Mouse (Mus musculus) MEL (cell line): ENCODE measurements at regions not wholly inside any gene's neighbourhood (a gene's known extent, or its start where the extent isn't known, plus 50 kb on each side); places are given as distances from the start of the nearest gene placed in this dataset.

Experiments used
- DNase-seq: peaks from one replicate; pipeline ENCODE4 v3.0.0; 2011; ENCODE audit warnings: low read depth, low spot score
- H3K27ac ChIP-seq: 2 replicates; pipeline ENCODE4 v1.5.1; 2012; ENCODE audit warnings: low read depth, mild to moderate bottlenecking, control low read depth, low read length, moderate library complexity; ENCODE audit not compliant: control insufficient read depth
- H3K27me3 ChIP-seq, 2 experiments: fragments of 150-350 bp in 1 of 2; sonication (generic) in 1 of 2; 2 replicates each; pipeline ENCODE4 v1.6.1; 2012; ENCODE audit warnings: low read length in 2 of 2, mild to moderate bottlenecking in 2 of 2, improper control_type of control experiment in 1 of 2, moderate library complexity in 1 of 2; ENCODE audit not compliant: insufficient read depth in 2 of 2, control insufficient read depth in 1 of 2
- H3K36me3 ChIP-seq, 2 experiments: 2 replicates each; pipeline ENCODE4 v1.6.1; 2012 to 2014; ENCODE audit warnings: low read length in 2 of 2, improper control_type of control experiment in 1 of 2, inconsistent platforms in 1 of 2, mild to moderate bottlenecking in 1 of 2; ENCODE audit not compliant: insufficient read depth in 2 of 2, control insufficient read depth in 1 of 2
- H3K4me1 ChIP-seq, 2 experiments: fragments of 150-350 bp in 1 of 2; sonication (generic) in 1 of 2; 2 replicates each; pipeline ENCODE4 v1.6.1; 2012; ENCODE audit warnings: low read length in 2 of 2, improper control_type of control experiment in 1 of 2, mild to moderate bottlenecking in 1 of 2; ENCODE audit not compliant: insufficient read depth in 2 of 2, control insufficient read depth in 1 of 2
- H3K4me3 ChIP-seq, 2 experiments: fragments of 150-350 bp in 1 of 2; sonication (generic) in 1 of 2; 2 replicates each; pipeline ENCODE4 v1.5.1; 2012; ENCODE audit warnings: low read depth in 2 of 2, low read length in 2 of 2, mild to moderate bottlenecking in 2 of 2, moderate library complexity in 2 of 2, control low read depth in 1 of 2, improper control_type of control experiment in 1 of 2; ENCODE audit not compliant: control insufficient read depth in 1 of 2, insufficient read depth in 1 of 2
- H3K79me2 ChIP-seq: 2 replicates; pipeline ENCODE4 v1.6.1; 2012; ENCODE audit warnings: mild to moderate bottlenecking, low read length, moderate library complexity; ENCODE audit not compliant: control insufficient read depth, poor library complexity, insufficient read depth
- H3K9ac ChIP-seq: 2 replicates; pipeline ENCODE4 v1.6.1; 2012; ENCODE audit warnings: low read depth, mild to moderate bottlenecking, control low read depth, low read length, moderate library complexity; ENCODE audit not compliant: control insufficient read depth, poor library complexity, severe bottlenecking
- H3K9me3 ChIP-seq: fragments of 150-350 bp; sonication (generic); replicated peaks from 2 replicates; pipeline ENCODE4 v1.6.1; 2012; ENCODE audit warnings: mild to moderate bottlenecking, low read length, improper control_type of control experiment, moderate library complexity; ENCODE audit not compliant: insufficient read depth
- CHD1 ChIP-seq: IDR thresholded peaks from 2 replicates; pipeline ENCODE4 v1.6.1; 2012; ENCODE audit warnings: low read depth, mild to moderate bottlenecking, inconsistent platforms, low read length, improper control_type of control experiment
- CHD2 ChIP-seq: IDR thresholded peaks from 2 replicates; pipeline ENCODE4 v1.6.1; 2011; ENCODE audit warnings: low read length, improper control_type of control experiment
- ETS1 ChIP-seq: IDR thresholded peaks from 2 replicates; pipeline ENCODE4 v1.6.1; 2012; ENCODE audit warnings: low read depth, mild to moderate bottlenecking, inconsistent platforms, low read length, improper control_type of control experiment, moderate library complexity
- GATA1 ChIP-seq: IDR thresholded peaks from 2 replicates; pipeline ENCODE4 v1.6.1; 2011; ENCODE audit warnings: low read depth, low read length, improper control_type of control experiment
- HCFC1 ChIP-seq: IDR thresholded peaks from 2 replicates; pipeline ENCODE4 v1.6.1; 2012; ENCODE audit warnings: low read depth, mild to moderate bottlenecking, inconsistent platforms, low read length, improper control_type of control experiment, moderate library complexity
- KAT2A ChIP-seq: conservative IDR thresholded peaks from 2 replicates; pipeline ENCODE4 v1.6.1; 2012; ENCODE audit warnings: low read depth, low read length, improper control_type of control experiment, inconsistent platforms
- MAX ChIP-seq: IDR thresholded peaks from 2 replicates; pipeline ENCODE4 v1.6.1; 2011; ENCODE audit warnings: low read length, improper control_type of control experiment
- MAZ ChIP-seq: IDR thresholded peaks from 2 replicates; pipeline ENCODE4 v1.6.1; 2012; ENCODE audit warnings: low read depth, mild to moderate bottlenecking, inconsistent platforms, low read length, improper control_type of control experiment
- MXI1 ChIP-seq: IDR thresholded peaks from 2 replicates; pipeline ENCODE4 v1.6.1; 2011; ENCODE audit warnings: mild to moderate bottlenecking, low read depth, low read length, improper control_type of control experiment
- MYC ChIP-seq: IDR thresholded peaks from 2 replicates; pipeline ENCODE4 v1.6.1; 2011; ENCODE audit warnings: low read depth, mild to moderate bottlenecking, low read length, improper control_type of control experiment, moderate library complexity
- NELFE ChIP-seq: IDR thresholded peaks from 2 replicates; pipeline ENCODE4 v1.6.1; 2011; ENCODE audit warnings: low read depth, low read length, improper control_type of control experiment
- NRF1 ChIP-seq: IDR thresholded peaks from 2 replicates; pipeline ENCODE4 v1.6.1; 2014; ENCODE audit warnings: low read depth, mild to moderate bottlenecking, inconsistent platforms, low read length, improper control_type of control experiment, moderate library complexity; ENCODE audit not compliant: poor library complexity, insufficient read depth, severe bottlenecking
- POLR2A ChIP-seq, 2 experiments: IDR thresholded peaks; 2 replicates each; pipeline ENCODE4 v1.6.1; 2011 to 2012; ENCODE audit warnings: low read length in 2 of 2, mild to moderate bottlenecking in 2 of 2, control low read depth in 1 of 2, improper control_type of control experiment in 1 of 2, low read depth in 1 of 2, moderate library complexity in 1 of 2; ENCODE audit not compliant: control insufficient read depth in 1 of 2, insufficient read depth in 1 of 2, poor library complexity in 1 of 2
- POLR2AphosphoS2 ChIP-seq: IDR thresholded peaks from 2 replicates; pipeline ENCODE4 v1.6.1; 2011; ENCODE audit warnings: low read length, improper control_type of control experiment
- POLR2AphosphoS5 ChIP-seq: IDR thresholded peaks from 2 replicates; pipeline ENCODE4 v1.6.1; 2012; ENCODE audit warnings: low read depth, borderline replicate concordance, mild to moderate bottlenecking, inconsistent platforms, low read length, moderate library complexity, mixed read lengths
- RAD21 ChIP-seq: IDR thresholded peaks from 2 replicates; pipeline ENCODE4 v1.6.1; 2011; ENCODE audit warnings: mild to moderate bottlenecking, low read depth, low read length, improper control_type of control experiment
- SMC3 ChIP-seq: IDR thresholded peaks from 2 replicates; pipeline ENCODE4 v1.6.1; 2011; ENCODE audit warnings: low read depth, low read length, improper control_type of control experiment
- TAL1 ChIP-seq: IDR thresholded peaks from 2 replicates; pipeline ENCODE4 v1.6.1; 2012; ENCODE audit warnings: mild to moderate bottlenecking, inconsistent platforms, low read length, moderate library complexity, mixed read lengths
- TCF12 ChIP-seq: IDR thresholded peaks from 2 replicates; pipeline ENCODE4 v1.6.1; 2014; ENCODE audit warnings: low read depth, mild to moderate bottlenecking, inconsistent platforms, low read length, improper control_type of control experiment, moderate library complexity
- UBTF ChIP-seq: IDR thresholded peaks from 2 replicates; pipeline ENCODE4 v1.6.1; 2012; ENCODE audit warnings: low read depth, mild to moderate bottlenecking, inconsistent platforms, low read length, improper control_type of control experiment, moderate library complexity, borderline replicate concordance; ENCODE audit not compliant: insufficient read depth
- ZC3H11A ChIP-seq: IDR thresholded peaks from 2 replicates; pipeline ENCODE4 v1.6.1; 2012; ENCODE audit warnings: low read depth, mild to moderate bottlenecking, inconsistent platforms, low read length, improper control_type of control experiment
- ZKSCAN1 ChIP-seq: IDR thresholded peaks from 2 replicates; pipeline ENCODE4 v1.6.1; 2012; ENCODE audit warnings: low read depth, mild to moderate bottlenecking, inconsistent platforms, low read length, improper control_type of control experiment, moderate library complexity
- ZMIZ1 ChIP-seq: IDR thresholded peaks from 2 replicates; pipeline ENCODE4 v1.6.1; 2012; ENCODE audit warnings: low read depth, mild to moderate bottlenecking, inconsistent platforms, low read length, improper control_type of control experiment, moderate library complexity
- ZNF384 ChIP-seq: IDR thresholded peaks from 2 replicates; pipeline ENCODE4 v1.6.1; 2012; ENCODE audit warnings: low read depth, mild to moderate bottlenecking, inconsistent platforms, low read length, improper control_type of control experiment

DNA sequence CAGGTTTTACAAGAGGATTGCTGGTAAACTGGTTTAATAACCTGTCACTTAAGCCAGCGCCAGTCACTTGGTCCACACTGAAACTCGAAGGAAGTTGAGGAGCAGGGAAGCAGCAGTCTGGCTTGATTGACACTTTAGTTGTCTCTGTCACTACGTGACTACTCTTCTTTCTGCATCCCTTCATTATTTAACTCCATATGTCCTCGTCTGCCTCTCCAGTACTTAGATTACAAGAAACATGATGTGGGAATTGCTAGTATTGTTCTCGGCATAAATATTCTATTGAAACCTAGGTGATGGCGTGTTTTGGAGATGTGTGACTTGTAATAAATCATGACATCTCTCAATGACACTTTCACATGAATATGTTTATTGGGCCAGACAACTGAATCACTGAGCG is 758.3 kb upstream of the Tmprss15 start:
- H3K36me3 ChIP-seq = no peaks in the 10 kb centered on the region
- no peaks in the 10 kb centered on the region for H3K4me1 ChIP-seq
- no peak overlapping the region for H3K9ac ChIP-seq
- H3K79me2 ChIP-seq = no peaks in the 10 kb centered on the region
- no peaks in the 10 kb centered on the region for H3K27me3 ChIP-seq
- DNase-seq = no peak
- no peak overlapping the region for H3K27ac ChIP-seq
- TF ChIP-seq NRF1 (no peak), ZMIZ1 (no peak), POLR2A (IDR thresholded peaks at IDR 0.05; ENCODE audit: control insufficient read depth in 1 of 2, insufficient read depth in 1 of 2, low read depth in 1 of 2, low read length in 2 of 2, poor library complexity in 1 of 2) (no peak), MXI1 (no peak), TAL1 (no peak), POLR2AphosphoS2 (no peak), ZC3H11A (no peak), ETS1 (no peak), MAX (no peak), MAZ (no peak)
- no peak overlapping the region for H3K4me3 ChIP-seq
- H3K9me3 ChIP-seq = no peaks in the 10 kb centered on the region

DNA sequence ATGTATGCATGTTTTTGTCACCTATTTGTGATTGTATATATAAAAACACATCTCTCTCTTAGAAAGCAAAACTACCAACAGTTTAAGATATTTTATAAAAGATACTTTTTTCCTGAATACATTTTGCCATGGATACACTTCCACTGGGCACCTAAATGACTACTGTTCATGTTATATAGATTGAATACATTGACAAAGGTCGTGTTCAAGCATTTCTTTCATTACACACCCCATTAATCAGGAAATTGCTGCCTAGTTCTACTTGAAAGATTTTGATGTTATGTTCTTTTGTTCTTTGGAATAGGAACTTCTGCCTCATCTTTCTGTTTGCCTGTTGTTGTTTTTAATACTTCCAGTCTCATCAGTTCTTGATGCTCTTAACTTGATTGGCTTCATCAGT is 726.0 kb upstream of the Tmprss15 start:
- no peak overlapping the region for H3K9ac ChIP-seq
- no peak for DNase-seq

DNA sequence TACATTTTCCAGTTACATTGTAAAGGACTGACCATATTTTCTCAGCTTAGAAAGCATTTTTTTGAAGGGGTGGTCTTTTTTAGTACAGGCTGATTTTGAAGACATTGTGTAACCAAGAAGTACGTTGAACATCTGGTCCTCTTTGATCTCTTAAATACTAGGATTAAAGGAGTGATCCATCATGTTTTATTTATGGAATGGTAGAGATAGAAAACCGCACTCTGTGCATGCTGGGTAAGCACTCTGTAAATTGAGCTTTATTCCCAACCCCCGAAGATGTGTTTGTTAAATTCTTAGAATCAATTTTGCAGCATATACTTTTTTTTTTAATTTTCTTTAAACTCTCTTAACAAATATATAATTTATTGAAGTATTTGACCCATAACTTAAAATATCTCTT is 687.8 kb upstream of the Tmprss15 start:
- Histone ChIP-seq H3K4me3 (no peak overlapping the region), H3K79me2 (no peaks in the 10 kb centered on the region), H3K36me3 (no peaks in the 10 kb centered on the region), H3K9me3 (no peaks in the 10 kb centered on the region), H3K9ac (no peak overlapping the region), H3K27ac (no peak overlapping the region), H3K4me1 (no peaks in the 10 kb centered on the region), H3K27me3 (no peaks in the 10 kb centered on the region)
- TF ChIP-seq POLR2AphosphoS5 (no peak), MAX (no peak), ZKSCAN1 (no peak), ETS1 (no peak), NRF1 (no peak), MXI1 (no peak), CHD2 (no peak), TCF12 (no peak), TAL1 (no peak), RAD21 (no peak), SMC3 (no peak), MAZ (no peak), KAT2A (no peak), MYC (no peak), GATA1 (no peak), NELFE (no peak), UBTF (no peak), POLR2AphosphoS2 (no peak)
- no peak for DNase-seq

More for the DNA sequence above, 726.0 kb upstream of the Tmprss15 start:
- no peak overlapping the region for H3K4me3 ChIP-seq
- TF ChIP-seq CHD1 (no peak), POLR2AphosphoS5 (no peak), POLR2A (IDR thresholded peaks at IDR 0.05; ENCODE audit: control insufficient read depth in 1 of 2, insufficient read depth in 1 of 2, low read depth in 1 of 2, low read length in 2 of 2, poor library complexity in 1 of 2) (no peak), MXI1 (no peak), ZNF384 (no peak), MYC (no peak), HCFC1 (no peak)
- TF ChIP-seq, all 39 proteins: peak for 0
- H3K27me3 ChIP-seq = no peaks in the 10 kb centered on the region
- no peaks in the 10 kb centered on the region for H3K9me3 ChIP-seq
- H3K4me1 ChIP-seq = no peaks in the 10 kb centered on the region
- no peaks in the 10 kb centered on the region for H3K79me2 ChIP-seq
- H3K36me3 ChIP-seq = no peaks in the 10 kb centered on the region
- no peak overlapping the region for H3K27ac ChIP-seq
